Mouse (Mus musculus) gastrocnemius, adult 8-10 months (tissue): ENCODE data around the gene Rhof. TPM values are rescaled to one million over a fixed set of nuclear protein-coding genes. Genes with fewer than 3 reads are reported as not detected.

Experiments used
- DNase-seq, 2 experiments: peaks; one replicate each; pipeline ENCODE4 v3.0.0; 2022; ENCODE audit warnings: low spot score in 2 of 2
- total RNA-seq, 4 experiments: library from RNA; stranded (reverse); gene quantifications; 2 replicates each; pipeline ENCODE4 v1.2.4; 2022

Gene Rhof
- total RNA-seq, 4 experiments from 2014 or later, result 0.24 to 0.36 (median 0.36) TPM; not detected in 1

DNA sequence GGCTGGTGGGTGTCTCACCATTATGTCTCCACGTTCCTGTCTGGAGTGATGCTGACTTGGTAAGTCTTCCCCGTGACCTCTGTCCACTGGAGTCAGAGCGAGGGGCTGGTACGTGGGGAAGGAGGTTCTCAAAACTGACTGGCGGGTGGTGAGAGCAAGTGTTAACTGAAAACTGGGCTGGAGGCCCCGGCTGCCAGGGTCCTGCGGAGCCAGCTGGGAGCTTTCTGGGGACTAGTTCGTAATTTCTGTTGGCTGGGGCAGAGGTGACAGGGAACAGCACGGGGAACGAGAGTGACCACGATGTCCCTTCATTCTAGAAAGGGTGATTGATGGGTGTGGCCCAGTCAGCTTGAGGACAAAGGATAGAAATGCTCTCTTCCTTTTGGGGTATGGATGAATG is 18.4 kb downstream of the Rhof start:
- no peak for DNase-seq

DNA sequence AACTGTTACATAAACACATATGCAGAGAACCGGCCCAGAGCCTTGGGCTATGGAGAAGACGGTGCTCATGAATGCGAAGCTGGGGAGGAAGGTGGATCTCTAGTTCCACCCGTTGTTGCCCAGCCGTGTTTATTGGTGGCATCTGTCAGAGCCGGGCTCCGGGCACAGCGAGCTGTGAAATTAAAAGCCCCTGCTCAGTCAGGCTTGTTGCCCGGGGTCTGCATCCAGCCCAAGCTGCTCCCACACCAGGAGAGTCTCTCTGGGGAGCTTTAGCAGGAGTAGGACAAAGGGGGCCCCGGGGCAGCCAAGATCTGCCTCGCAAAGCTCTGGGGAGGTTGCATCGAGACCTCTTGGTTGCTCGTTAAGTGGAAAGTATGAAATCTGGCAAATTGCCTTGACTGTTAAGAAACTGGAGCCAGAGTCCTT is 22.2 kb downstream of the Rhof start:
- DNase-seq, result no peak

DNA sequence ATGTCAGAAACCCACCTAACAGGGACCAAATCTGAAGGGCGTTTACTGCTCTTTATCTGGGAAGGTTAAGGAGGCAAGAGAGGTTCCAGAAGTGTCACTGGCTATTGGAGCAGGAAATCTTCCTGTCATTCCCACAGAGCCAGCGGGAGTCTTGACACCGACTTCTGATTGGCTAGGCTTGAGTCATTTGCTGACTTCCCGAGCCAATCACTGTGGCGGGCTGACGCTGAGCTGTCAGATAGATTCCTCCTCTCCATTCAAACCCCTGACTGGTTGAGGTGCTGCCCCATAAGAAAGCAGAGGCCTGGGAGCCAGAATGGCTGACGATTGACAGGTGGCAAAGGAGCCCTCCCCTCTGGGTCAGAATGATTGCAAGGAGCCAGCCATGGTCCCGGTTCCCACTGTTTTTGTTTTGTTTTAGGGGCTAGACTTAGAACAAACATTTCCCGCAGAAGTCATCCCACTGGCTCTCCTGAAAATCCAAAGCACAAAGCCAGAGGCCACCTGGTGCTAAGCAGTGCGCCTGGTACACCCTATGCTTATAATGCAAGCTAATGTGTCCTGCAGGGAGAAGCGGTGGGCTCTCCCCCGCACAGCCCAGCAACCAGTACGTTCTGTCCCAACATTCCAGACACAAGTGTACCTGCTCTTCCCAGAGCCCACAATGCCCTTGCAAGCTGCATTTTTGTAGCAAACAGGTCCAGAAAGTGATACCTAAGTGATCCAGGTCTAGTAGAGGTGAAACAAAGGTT is 22.9 kb downstream of the Rhof start:
- DNase-seq, result no peak

GRCm38 (mm10) chr5:123104769-123105168 is 27.7 kb downstream of the Rhof start:
- no peak for DNase-seq

GRCm38 (mm10) chr5:123103556-123103955 is 28.9 kb downstream of the Rhof start:
- peak in 1 of 2 experiments; percentile 40 for DNase-seq

DNA sequence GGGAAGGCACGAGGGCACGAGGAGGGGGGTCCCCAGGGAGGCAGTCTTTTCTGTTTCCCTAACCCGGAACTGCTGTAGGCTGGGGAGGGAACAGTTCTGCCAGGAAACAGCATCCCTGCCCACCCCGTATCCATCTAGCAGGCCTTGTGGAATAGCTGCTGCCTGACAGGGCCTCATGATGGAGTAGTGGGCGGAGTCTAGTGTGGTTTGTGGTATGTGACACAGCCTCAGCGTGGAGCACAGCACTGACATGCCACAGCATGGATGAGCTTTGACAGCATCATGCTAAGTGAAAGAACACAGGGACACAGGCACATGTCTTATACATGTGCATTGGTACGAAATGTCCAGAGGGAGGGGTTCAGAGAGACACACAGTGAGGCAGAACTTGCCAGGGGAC is 30.1 kb downstream of the Rhof start:
- no peak for DNase-seq

GRCm38 (mm10) chr5:123098487-123098886 is 34.0 kb downstream of the Rhof start:
- no peak for DNase-seq

GRCm38 (mm10) chr5:123096299-123096698 is 36.2 kb downstream of the Rhof start:
- DNase-seq, result no peak

DNA sequence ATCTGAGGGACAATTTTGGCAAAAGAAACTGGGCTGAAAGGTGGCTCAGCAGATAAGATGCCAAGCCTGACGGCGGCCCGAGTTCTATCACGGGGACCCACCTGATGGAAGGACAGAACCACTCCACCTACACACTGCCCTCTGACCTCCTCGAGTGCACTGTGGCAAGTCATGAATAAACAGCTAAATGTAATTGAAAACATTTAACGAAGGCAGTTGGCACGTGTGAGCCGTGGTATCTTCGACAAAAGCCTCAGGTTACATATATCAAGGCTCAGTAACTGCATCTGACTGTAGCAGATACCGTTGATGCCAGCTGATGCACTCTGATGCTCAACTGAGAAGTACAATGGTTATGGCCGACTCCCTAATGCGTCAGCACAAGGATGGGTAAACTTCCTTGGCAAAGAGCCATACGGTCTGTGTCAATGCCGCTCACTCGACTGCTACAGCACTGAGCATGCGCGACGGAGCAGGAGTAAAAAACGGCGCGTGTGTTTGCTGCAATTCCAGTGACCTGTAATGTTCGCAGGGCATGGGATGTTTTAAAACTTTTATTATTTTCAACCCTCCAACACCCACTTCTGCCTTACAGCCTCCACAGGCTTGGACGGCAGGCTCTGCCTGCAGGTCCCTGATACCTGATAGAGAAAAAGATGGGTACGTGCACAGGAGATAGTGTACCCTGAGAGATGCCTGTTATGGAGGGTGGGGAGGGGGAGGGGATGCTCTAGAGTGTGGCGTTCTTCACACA is 38.1 kb downstream of the Rhof start:
- no peak for DNase-seq

- no peak for DNase-seq
Measured at GRCm38 (mm10) chr5:123093077-123093633, 39.3 kb downstream of the Rhof start.

DNA sequence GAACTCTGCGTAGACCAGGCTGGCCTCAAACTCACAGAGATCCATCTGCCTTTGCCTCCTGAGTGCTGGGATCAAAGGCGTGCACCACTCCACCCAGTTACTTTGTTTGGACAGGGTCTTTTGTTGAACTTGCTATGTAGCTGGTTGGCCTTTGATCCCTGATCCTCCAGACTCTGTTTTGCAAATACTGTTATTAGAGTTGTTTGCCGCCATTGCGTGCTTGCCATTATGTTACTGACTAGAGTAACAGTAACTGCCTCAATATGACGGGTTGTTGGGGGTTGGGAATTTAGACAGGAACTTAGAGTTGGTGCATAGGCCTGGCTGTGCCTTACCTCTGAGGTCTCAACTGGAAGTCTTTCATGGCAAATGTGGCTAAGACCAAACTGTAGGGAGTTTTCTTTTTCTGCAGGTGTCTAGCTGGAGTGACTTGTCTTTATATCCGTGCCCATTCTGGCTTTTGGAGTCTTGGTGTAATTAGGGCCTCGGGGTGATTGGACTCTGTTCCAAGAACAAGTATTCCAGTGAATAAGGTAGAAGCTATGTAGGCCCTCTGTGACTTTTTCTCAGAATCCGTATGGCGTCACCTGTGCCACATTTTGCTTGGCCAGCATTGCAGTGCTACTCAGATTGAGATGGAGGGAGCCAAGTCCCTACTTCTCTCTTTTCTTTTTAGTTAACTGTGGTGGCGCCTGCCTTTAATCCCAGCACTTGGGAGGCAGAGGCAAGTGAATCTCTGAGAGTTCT is 41.8 kb downstream of the Rhof start:
- no peak for DNase-seq

DNA sequence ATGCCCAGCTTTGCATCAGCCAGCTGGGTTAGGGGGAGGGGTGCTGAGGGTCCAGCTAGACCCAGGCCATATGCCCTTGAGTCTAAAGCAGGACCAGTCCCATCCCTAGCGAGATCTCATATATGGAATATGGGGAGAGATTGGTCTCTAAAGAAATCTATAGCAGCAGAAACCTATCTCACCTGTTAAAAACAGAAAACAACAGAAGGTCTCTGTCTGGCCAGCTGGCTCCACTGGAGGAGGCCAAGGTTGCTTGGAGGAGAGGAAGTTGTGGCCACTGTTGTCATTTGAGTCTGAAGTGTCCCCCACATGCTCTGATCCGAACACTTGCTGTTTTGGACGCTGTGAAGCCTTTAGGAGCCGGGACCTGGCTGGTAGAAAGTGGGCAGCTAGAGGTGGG is 43.7 kb downstream of the Rhof start:
- no peak for DNase-seq

DNA sequence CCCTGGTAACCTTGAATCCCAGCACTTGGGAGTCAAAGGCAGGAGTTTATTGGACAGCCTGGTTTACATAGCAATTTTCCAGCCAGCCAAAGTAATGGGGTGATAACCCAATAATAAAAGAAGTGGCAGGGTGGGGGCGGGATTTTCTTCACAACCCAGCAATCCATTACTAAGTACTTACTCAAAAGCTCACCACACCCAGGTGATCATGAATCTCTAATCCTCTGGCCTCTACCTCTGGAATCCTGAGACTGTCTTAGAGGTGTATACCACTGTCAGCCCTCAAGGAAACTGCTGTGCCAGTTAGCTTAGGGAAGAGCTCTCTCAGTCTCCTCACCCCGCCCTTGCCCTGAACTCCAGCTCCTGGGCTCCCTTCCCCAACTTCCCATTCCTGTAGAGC is 46.0 kb downstream of the Rhof start:
- DNase-seq, result no peak

- no peak for DNase-seq
Measured at GRCm38 (mm10) chr5:123083340-123084050, 49.0 kb downstream of the Rhof start.

GRCm38 (mm10) chr5:123080510-123080909 is 52.0 kb downstream of the Rhof start:
- DNase-seq, result no peak

- no peak for DNase-seq
Measured at GRCm38 (mm10) chr5:123080041-123080440, 52.5 kb downstream of the Rhof start.

DNA sequence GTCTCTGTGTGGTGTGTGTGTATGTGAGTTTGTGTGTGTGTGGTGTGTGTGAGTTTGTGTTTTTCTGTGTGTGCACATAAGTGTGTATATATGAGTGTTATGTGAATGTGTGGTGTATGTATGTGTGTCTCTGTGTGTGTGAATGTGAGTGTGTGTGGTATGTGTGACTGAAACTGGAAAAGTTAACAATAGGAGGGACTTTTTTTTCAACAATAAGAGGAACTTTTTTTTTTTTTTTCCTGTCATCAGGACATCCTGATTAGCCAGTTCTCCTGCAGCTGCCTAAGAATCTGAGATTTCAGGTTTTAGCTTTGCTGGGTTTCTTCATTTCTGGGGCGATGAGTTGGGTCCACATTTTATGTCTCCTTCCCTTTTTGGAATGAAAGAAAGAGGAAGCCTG is 52.9 kb downstream of the Rhof start:
- DNase-seq, result no peak

- peak in 1 of 2 experiments; percentile 23 for DNase-seq
Measured at GRCm38 (mm10) chr5:123076419-123077281, 55.8 kb downstream of the Rhof start.

GRCm38 (mm10) chr5:123075576-123076418 is 56.7 kb downstream of the Rhof start:
- DNase-seq, result peak; percentile 91 to 93
